Mouse (Mus musculus): ENCODE results near the gene Dnhd1. TPM values are rescaled to one million over a fixed set of nuclear protein-coding genes. Genes with fewer than 3 reads are reported as not detected.
A peak's percentile ranks its signal among the peaks of the same experiment; 100 is the strongest.

Gene Dnhd1
- polyA plus RNA-seq, 1 experiment = 5.1 TPM

- Histone ChIP-seq H3K4me1 (ENCODE audit: control insufficient read depth, insufficient read depth, low read length) (peaks cover 8% of the 10 kb centered on the region), H3K4me3 (replicated peaks; ENCODE audit: insufficient read depth, low read depth, low read length) (peak within 1 kb of the TSS; percentile 97), H3K27ac (ENCODE audit: insufficient read depth, low read length) (peak within 1 kb of the TSS; percentile 71), H3K27me3 (ENCODE audit: control insufficient read depth, insufficient read depth, low read length) (no peaks in the 10 kb centered on the region)
- under 1% methylated on average over 45 of the region's 45 CpGs for WGBS
- peak; percentile 97 to 98 for DNase-seq
- TF ChIP-seq POLR2A (IDR thresholded peaks at IDR 0.05; ENCODE audit: borderline replicate concordance, insufficient read depth, low read length) = peak; percentile 83
- no peak for TF ChIP-seq CTCF (IDR thresholded peaks at IDR 0.05; ENCODE audit: borderline replicate concordance, insufficient read depth, low read depth, low read length)
Observed at GRCm38 (mm10) chr7:105640233-105640893, 10.3 kb upstream of the Dnhd1 start, which contains the start of the genes Arfip2 and Gm45799. Gene Arfip2, minus strand, starts transcription at chr7:105640416. Gene Gm45799, plus strand, starts transcription at chr7:105640552.

- H3K4me3 ChIP-seq (replicated peaks; ENCODE audit: insufficient read depth, low read depth, low read length) = peak overlapping the region; percentile 76
- DNase-seq = no peak
- WGBS = under 1% methylated on average over 18 of the region's 18 CpGs
- no peaks in the 10 kb centered on the region for H3K27me3 ChIP-seq (ENCODE audit: control insufficient read depth, insufficient read depth, low read length)
- no peak for TF ChIP-seq POLR2A (IDR thresholded peaks at IDR 0.05; ENCODE audit: borderline replicate concordance, insufficient read depth, low read length)
- TF ChIP-seq CTCF (IDR thresholded peaks at IDR 0.05; ENCODE audit: borderline replicate concordance, insufficient read depth, low read depth, low read length) = no peak
- peak overlapping the region; percentile 49 for H3K27ac ChIP-seq (ENCODE audit: insufficient read depth, low read length)
- peaks cover 8% of the 10 kb centered on the region for H3K4me1 ChIP-seq (ENCODE audit: control insufficient read depth, insufficient read depth, low read length)
Observed at GRCm38 (mm10) chr7:105640894-105641255, 9.8 kb upstream of the Dnhd1 start.

- no peak for TF ChIP-seq CTCF (IDR thresholded peaks at IDR 0.05; ENCODE audit: borderline replicate concordance, insufficient read depth, low read depth, low read length)
- WGBS = 77% methylated on average over 3 of the region's 3 CpGs
- DNase-seq = no peak
- no peaks in the 10 kb centered on the region for H3K27me3 ChIP-seq (ENCODE audit: control insufficient read depth, insufficient read depth, low read length)
- H3K4me3 ChIP-seq (replicated peaks; ENCODE audit: insufficient read depth, low read depth, low read length) = no peak overlapping the region
- peaks cover 8% of the 10 kb centered on the region for H3K4me1 ChIP-seq (ENCODE audit: control insufficient read depth, insufficient read depth, low read length)
- H3K27ac ChIP-seq (ENCODE audit: insufficient read depth, low read length) = no peak overlapping the region
Observed at GRCm38 (mm10) chr7:105641936-105642335, 8.7 kb upstream of the Dnhd1 start.

GRCm38 (mm10) chr7:105685541-105686197 lies 35.0 kb downstream of the Dnhd1 start:
- DNase-seq = no peak
- Histone ChIP-seq H3K27me3 (ENCODE audit: control insufficient read depth, insufficient read depth, low read length) (no peaks in the 10 kb centered on the region), H3K4me3 (replicated peaks; ENCODE audit: insufficient read depth, low read depth, low read length) (no peak overlapping the region), H3K27ac (ENCODE audit: insufficient read depth, low read length) (no peak overlapping the region), H3K4me1 (ENCODE audit: control insufficient read depth, insufficient read depth, low read length) (no peaks in the 10 kb centered on the region)
- 19% methylated on average over 13 of the region's 13 CpGs for WGBS
- TF ChIP-seq CTCF (IDR thresholded peaks at IDR 0.05; ENCODE audit: borderline replicate concordance, insufficient read depth, low read depth, low read length) (no peak), POLR2A (IDR thresholded peaks at IDR 0.05; ENCODE audit: borderline replicate concordance, insufficient read depth, low read length) (no peak)

- H3K27me3 ChIP-seq (ENCODE audit: control insufficient read depth, insufficient read depth, low read length) = no peaks in the 10 kb centered on the region
- H3K4me1 ChIP-seq (ENCODE audit: control insufficient read depth, insufficient read depth, low read length) = no peaks in the 10 kb centered on the region
- no peak overlapping the region for H3K4me3 ChIP-seq (replicated peaks; ENCODE audit: insufficient read depth, low read depth, low read length)
- 76% methylated on average over 1 of the region's 1 CpGs for WGBS
- DNase-seq = no peak
- no peak overlapping the region for H3K27ac ChIP-seq (ENCODE audit: insufficient read depth, low read length)
- TF ChIP-seq CTCF (IDR thresholded peaks at IDR 0.05; ENCODE audit: borderline replicate concordance, insufficient read depth, low read depth, low read length) (no peak), POLR2A (IDR thresholded peaks at IDR 0.05; ENCODE audit: borderline replicate concordance, insufficient read depth, low read length) (no peak)
Observed at GRCm38 (mm10) chr7:105690875-105691274, 40.2 kb downstream of the Dnhd1 start.

GRCm38 (mm10) chr7:105703184-105703583 lies 52.6 kb downstream of the Dnhd1 start:
- Histone ChIP-seq H3K4me1 (ENCODE audit: control insufficient read depth, insufficient read depth, low read length) (peaks cover 10% of the 10 kb centered on the region), H3K27me3 (ENCODE audit: control insufficient read depth, insufficient read depth, low read length) (no peaks in the 10 kb centered on the region), H3K4me3 (replicated peaks; ENCODE audit: insufficient read depth, low read depth, low read length) (no peak overlapping the region), H3K27ac (ENCODE audit: insufficient read depth, low read length) (no peak overlapping the region; the same call in 1 of the 2 replicates)
- TF ChIP-seq POLR2A (IDR thresholded peaks at IDR 0.05; ENCODE audit: borderline replicate concordance, insufficient read depth, low read length) (no peak), CTCF (IDR thresholded peaks at IDR 0.05; ENCODE audit: borderline replicate concordance, insufficient read depth, low read depth, low read length) (no peak)
- WGBS = 63% methylated on average over 16 of the region's 16 CpGs
- DNase-seq = peak; percentile 14 to 40

GRCm38 (mm10) chr7:105703816-105704215 lies 53.2 kb downstream of the Dnhd1 start:
- Histone ChIP-seq H3K27ac (ENCODE audit: insufficient read depth, low read length) (peak overlapping the region; percentile 30), H3K4me3 (replicated peaks; ENCODE audit: insufficient read depth, low read depth, low read length) (no peak overlapping the region), H3K27me3 (ENCODE audit: control insufficient read depth, insufficient read depth, low read length) (no peaks in the 10 kb centered on the region), H3K4me1 (ENCODE audit: control insufficient read depth, insufficient read depth, low read length) (peaks cover 10% of the 10 kb centered on the region)
- no peak for TF ChIP-seq POLR2A (IDR thresholded peaks at IDR 0.05; ENCODE audit: borderline replicate concordance, insufficient read depth, low read length)
- TF ChIP-seq CTCF (IDR thresholded peaks at IDR 0.05; ENCODE audit: borderline replicate concordance, insufficient read depth, low read depth, low read length) = no peak
- 50% methylated on average over 4 of the region's 4 CpGs for WGBS
- DNase-seq = peak in 1 of 2 experiments; percentile 51

GRCm38 (mm10) chr7:105708733-105709132 lies 58.1 kb downstream of the Dnhd1 start:
- Histone ChIP-seq H3K27ac (ENCODE audit: insufficient read depth, low read length) (no peak overlapping the region), H3K4me3 (replicated peaks; ENCODE audit: insufficient read depth, low read depth, low read length) (no peak overlapping the region), H3K27me3 (ENCODE audit: control insufficient read depth, insufficient read depth, low read length) (no peaks in the 10 kb centered on the region), H3K4me1 (ENCODE audit: control insufficient read depth, insufficient read depth, low read length) (peaks cover 6% of the 10 kb centered on the region)
- no peak for TF ChIP-seq POLR2A (IDR thresholded peaks at IDR 0.05; ENCODE audit: borderline replicate concordance, insufficient read depth, low read length)
- no peak for TF ChIP-seq CTCF (IDR thresholded peaks at IDR 0.05; ENCODE audit: borderline replicate concordance, insufficient read depth, low read depth, low read length)
- 90% methylated on average over 5 of the region's 5 CpGs for WGBS
- no peak for DNase-seq
